Mouse (Mus musculus): Measurements from ENCODE around the gene 3110001I22Rik. TPM values are rescaled to one million over a fixed set of nuclear protein-coding genes. Genes with fewer than 3 reads are reported as not detected.
"Not testable (repeated sequence)": the region's sequence is repeated elsewhere in the genome, so short reads cannot be mapped to it uniquely, and the experiment has no call there.

The 3110001I22Rik gene
- total RNA-seq (2021) (1 to 10 TPM; 5.7 to 7.6 TPM), polyA plus RNA-seq (2012; rRNA removed) (0.32 and 0.59 TPM in 2 replicates)
- long read RNA-seq, transcript 3110001I22Rik-203 (2 exons, 1,705 nt): major isoform, 5 of 5 reads
- long read RNA-seq, partial matches to known transcripts: 0 of 5 reads
- long read RNA-seq, other reads (novel, unspliced or antisense): 0 of 5 reads

GRCm38 (mm10) chr16:13671685-13672385, at the start of gene 3110001I22Rik, which contains the start of gene Bfar:
Gene 3110001I22Rik (plus strand): TSS chr16:13671929.
Gene Bfar (plus strand): TSS chr16:13671858.
- DNase-seq: peak; percentile 94

- DNase-seq: no peak
Measured at GRCm38 (mm10) chr16:13628345-13628744, 43.4 kb upstream of the 3110001I22Rik start.

DNA sequence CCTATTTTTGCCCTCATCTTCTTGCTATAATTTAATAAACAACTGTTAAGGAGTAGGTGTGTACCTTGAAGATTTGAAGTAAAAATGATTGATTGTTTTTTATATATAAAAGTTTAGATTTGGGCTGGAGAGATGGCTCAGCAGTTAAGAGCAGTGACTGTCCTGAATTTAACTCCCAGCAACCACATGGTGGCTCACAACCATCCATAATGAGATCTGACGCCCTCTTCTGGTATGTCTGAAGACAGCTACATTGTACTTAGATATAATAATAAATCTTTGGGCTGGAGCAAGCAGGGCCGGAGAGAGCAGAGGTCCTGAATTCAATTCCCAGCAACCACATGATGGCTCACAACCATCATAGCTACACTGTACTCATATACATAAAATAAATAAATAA, 33.5 kb upstream of the 3110001I22Rik start:
- not testable (repeated sequence) for DNase-seq

DNA sequence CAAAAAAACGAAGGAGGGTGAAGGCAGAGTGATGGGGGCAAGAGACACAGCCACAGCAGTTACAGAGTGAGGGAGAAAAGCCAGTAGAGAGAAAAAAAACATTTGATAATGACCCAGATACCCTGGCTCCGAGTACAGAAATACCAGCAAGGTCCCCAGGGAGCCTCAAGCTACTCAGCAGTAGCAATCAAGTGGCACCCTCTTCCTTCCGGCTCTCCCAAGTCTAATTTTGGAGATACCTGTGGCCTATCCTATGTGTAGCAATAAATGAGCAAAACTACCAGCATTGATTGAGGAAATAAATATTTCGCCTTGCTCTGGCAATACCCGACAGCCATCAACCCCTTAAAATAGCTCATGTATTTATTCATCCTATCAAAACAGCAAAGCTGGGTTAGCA, 32.2 kb upstream of the 3110001I22Rik start:
- no peak for DNase-seq

DNA sequence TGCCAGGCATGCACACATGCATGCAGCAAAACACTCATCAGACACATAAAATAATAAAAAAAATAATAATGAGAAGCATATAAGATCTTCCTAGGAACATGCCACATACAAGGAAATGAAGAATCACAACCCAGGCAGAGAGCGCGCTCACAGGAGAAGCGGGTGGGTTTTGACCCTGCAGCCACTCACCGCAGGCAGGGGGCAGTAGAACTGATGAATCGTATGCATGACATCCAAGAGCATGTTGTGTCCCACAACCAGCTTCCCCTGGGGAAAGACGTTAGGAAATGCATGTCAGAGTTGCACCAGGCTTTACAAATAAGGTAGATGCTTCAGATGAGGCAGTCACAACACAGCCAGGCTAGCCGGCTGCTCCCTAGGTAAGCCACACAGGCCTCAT, 31.7 kb upstream of the 3110001I22Rik start:
- no peak for DNase-seq

DNA sequence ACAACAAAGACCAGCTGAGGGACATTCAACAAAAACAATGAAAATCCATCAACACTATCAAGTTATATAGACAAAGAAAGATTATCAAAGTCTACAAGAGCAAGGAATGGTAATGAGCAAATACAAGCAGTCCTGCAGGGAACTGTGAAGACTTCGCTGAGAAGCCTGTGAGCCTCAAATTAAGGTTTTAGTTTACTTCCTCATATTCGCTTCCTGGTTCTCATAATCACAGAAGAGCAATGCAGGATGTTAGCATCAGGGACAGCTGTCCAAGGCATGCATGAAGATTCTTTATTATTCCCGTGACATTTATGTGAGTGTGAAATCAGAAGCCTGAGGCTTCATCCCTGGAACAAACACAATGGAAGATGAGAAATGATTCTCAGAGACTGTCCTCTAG, 27.3 kb upstream of the 3110001I22Rik start:
- no peak for DNase-seq

DNA sequence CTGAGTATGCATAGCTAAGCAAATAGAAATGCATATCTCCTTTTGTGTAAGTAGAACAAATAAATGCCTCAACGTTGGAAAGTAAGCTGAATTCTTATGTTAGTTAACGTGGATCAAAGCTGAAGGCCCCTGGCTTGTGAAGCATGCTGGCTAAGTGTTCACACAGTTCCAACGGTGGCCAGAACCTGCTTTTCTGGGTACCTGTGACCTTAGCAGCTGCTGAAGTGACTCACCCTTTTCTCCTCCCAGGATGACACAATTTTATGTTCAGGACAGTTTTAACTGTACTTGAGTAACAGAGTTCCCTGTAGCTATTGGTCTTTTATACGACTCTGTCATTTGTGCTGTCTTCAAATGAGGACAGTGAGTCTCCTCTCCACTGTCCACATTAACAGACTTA, 25.8 kb upstream of the 3110001I22Rik start:
- DNase-seq: no peak

GRCm38 (mm10) chr16:13658886-13659285, 12.8 kb upstream of the 3110001I22Rik start:
- no peak for DNase-seq

GRCm38 (mm10) chr16:13660736-13661135, 11.0 kb upstream of the 3110001I22Rik start:
- peak; percentile 76 for DNase-seq

DNA sequence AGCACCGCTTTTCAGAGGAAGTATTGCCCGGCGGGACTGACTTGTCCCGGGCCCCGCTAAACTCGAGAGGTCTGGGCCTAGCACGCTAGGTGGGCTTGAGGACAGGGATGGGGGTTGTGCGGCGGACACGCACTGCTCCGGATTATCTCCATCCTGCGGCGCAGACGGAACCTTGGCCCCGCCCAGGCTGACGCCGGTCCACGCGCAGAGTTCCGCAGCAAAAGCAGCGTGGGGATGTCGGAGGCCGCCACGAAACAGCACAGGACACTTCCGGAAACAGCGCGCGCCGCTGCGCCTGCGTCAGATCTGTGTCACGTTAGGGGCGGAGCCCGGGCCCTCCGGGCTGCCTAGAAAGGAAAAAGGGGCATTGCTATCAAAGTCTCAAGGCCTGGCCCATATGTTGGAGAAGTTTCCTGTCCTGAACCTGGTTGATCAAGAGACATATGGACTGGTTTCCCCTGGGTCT, 3.8 kb upstream of the 3110001I22Rik start, which contains the start of gene Parn:
Gene Parn (minus strand): TSS at position 293 of the 466 bp plus-strand sequence.
- DNase-seq: peak; percentile 96

GRCm38 (mm10) chr16:13668402-13669108, 3.2 kb upstream of the 3110001I22Rik start:
- DNase-seq: no peak

- DNase-seq: no peak
Measured at GRCm38 (mm10) chr16:13669282-13669681, 2.4 kb upstream of the 3110001I22Rik start.

GRCm38 (mm10) chr16:13670896-13671295, 833 bp upstream of the 3110001I22Rik start:
- not testable (repeated sequence) for DNase-seq

GRCm38 (mm10) chr16:13672386-13672898, 713 bp downstream of the 3110001I22Rik start:
- peak; percentile 83 for DNase-seq

DNA sequence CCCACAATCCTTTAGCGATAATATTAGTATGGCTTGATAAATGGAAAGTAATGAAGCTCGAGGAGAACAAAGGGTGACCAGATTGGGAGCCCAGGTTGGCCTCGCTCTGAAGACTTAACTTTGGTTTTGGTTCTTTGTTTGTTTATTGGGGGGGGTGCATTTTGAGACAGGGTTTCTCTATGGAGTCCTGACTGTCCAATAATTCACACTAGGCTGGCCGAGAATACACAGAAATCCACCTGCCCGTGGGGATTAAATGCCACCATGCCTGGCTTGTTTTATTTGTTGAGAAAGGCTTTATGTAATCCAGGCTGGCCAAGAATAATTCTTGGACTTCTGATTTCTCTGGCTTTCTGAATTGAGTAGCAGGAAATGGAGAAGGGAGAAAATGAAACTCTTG, 1.4 kb downstream of the 3110001I22Rik start:
- no peak for DNase-seq

DNA sequence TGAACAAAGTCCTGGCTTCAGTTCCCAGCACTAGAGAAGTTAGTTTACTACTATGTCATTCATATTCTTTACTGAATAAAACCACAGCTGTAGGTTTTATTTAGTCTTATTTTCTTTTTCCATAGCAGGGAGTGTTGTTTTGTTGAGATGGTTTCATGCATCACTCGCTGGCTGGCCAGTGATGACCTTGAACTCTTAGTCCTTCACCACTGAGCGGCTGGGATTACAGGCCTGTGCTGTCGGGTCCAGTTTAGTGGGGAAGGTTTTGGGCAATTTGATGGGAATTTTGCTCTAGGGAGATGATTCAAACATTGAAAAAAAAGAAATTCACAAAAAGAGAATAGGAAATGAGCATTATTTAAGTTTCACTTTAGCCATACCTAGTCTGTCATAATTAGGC, 2.8 kb downstream of the 3110001I22Rik start:
- DNase-seq: peak; percentile 48

- no peak for DNase-seq
Measured at GRCm38 (mm10) chr16:13678601-13679319, 7.0 kb downstream of the 3110001I22Rik start.

DNA sequence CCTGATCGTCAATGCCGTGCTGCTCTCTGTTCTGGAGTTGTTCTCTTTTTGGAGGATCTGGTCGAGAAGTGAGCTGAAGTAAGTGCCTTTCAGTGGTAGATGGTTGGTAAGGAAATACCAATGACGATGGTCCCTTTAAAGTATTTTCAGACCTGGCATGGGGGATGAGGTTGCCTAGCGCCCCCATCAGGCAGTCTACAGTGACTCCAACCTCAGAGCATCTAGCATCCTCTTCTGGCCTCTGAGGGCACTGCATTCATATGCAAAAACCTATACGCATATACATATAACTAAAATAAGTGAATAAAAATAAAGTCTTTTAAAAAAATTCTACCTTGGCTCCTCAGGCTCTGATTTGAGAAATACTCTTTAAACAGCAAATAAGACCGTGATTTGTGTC, 27.3 kb downstream of the 3110001I22Rik start:
- no peak for DNase-seq

GRCm38 (mm10) chr16:13702184-13702583, 30.5 kb downstream of the 3110001I22Rik start:
- no peak for DNase-seq

GRCm38 (mm10) chr16:13704676-13705075, 32.9 kb downstream of the 3110001I22Rik start:
- DNase-seq: no peak

DNA sequence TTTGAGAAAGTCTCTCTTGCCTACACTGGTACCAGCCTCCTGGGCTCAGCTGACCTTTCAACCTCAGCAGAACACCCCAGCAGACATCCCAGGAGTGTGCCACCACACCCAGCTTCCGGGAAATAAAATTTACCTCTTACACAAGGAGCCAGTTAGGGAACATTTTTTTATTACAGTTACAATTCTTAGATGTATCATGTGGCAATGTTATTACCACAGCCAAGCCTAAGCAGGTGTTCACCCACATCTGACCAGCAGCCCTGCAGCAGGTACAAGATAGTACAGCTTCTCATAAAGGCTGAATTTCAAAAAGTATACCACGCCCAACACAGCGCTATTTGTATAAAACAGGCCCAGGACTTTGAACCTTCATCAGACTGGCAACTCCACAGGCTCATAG, 43.2 kb downstream of the 3110001I22Rik start:
- no peak for DNase-seq
